Mouse (Mus musculus) neural tube, embryonic 11.5 days (tissue): Measurements from ENCODE around the gene Slc46a1. TPM values are rescaled to one million over a fixed set of nuclear protein-coding genes. Genes with fewer than 3 reads are reported as not detected.

ENCODE experiments used
- ATAC-seq: fragments of 200-750 bp; cut with Nextera tagmentation; 2 replicates; pipeline ENCODE4 v1.8.0; 2017; ENCODE audit warnings: moderate number of reproducible peaks, mild to moderate bottlenecking, moderate TSS enrichment, moderate library complexity; ENCODE audit not compliant: insufficient read depth, low FRiP score, low TSS enrichment
- DNase-seq: peaks from one replicate; pipeline ENCODE4 v3.0.0-alpha.2; 2015; ENCODE audit warnings: low spot score
- H3K27ac ChIP-seq: fragments of 300-500 bp; sonication (generic); 2 replicates; pipeline ENCODE4 v1.5.1; 2014; ENCODE audit warnings: low read depth, mild to moderate bottlenecking, low read length
- H3K27me3 ChIP-seq: fragments of 300-500 bp; sonication (generic); 2 replicates; pipeline ENCODE4 v1.6.1; 2014; ENCODE audit warnings: mild to moderate bottlenecking, low read length, mixed read lengths; ENCODE audit not compliant: control insufficient read depth, insufficient read depth
- H3K36me3 ChIP-seq: fragments of 300-500 bp; sonication (generic); 2 replicates; pipeline ENCODE4 v1.6.1; 2014; ENCODE audit warnings: mild to moderate bottlenecking, low read length, moderate library complexity, mixed read lengths; ENCODE audit not compliant: control insufficient read depth, insufficient read depth
- H3K4me1 ChIP-seq: fragments of 300-500 bp; sonication (generic); 2 replicates; pipeline ENCODE4 v1.6.1; 2014; ENCODE audit warnings: low read length, mixed read lengths; ENCODE audit not compliant: control insufficient read depth, insufficient read depth
- H3K4me2 ChIP-seq: fragments of 300-500 bp; sonication (generic); 2 replicates; pipeline ENCODE4 v1.6.1; 2014; ENCODE audit warnings: low read depth, mild to moderate bottlenecking, moderate library complexity
- H3K4me3 ChIP-seq: fragments of 300-500 bp; sonication (generic); 2 replicates; pipeline ENCODE4 v1.5.1; 2014; ENCODE audit warnings: low read depth, low read length
- H3K9ac ChIP-seq: fragments of 300-500 bp; sonication (generic); 2 replicates; pipeline ENCODE4 v1.6.1; 2014; ENCODE audit warnings: mild to moderate bottlenecking, low read length
- H3K9me3 ChIP-seq: fragments of 300-500 bp; sonication (generic); 2 replicates; pipeline ENCODE4 v1.6.1; 2016; ENCODE audit warnings: low read length; ENCODE audit not compliant: control insufficient read depth
- WGBS: fragments of 180-500 bp; shearing (Covaris S2); extraction: QIAGEN DNeasy Blood & Tissue Kit; methylation state at CpG from one replicate; pipeline ENCODE4 v1.1.7; 2014; 5-methylcytosine and 5-hydroxymethylcytosine counted together
- polyA plus RNA-seq: library from polyadenylated mRNA; unstranded; fragments of >200 nt; fragmentation: Nextera tagmentation; extraction: Ambion mirVana; gene quantifications from 2 replicates; pipeline ENCODE4 v1.2.1, GENCODE M21; 2014

Slc46a1 gene
- polyA plus RNA-seq, 1 experiment from 2014 or later: 19.6 TPM

DNA sequence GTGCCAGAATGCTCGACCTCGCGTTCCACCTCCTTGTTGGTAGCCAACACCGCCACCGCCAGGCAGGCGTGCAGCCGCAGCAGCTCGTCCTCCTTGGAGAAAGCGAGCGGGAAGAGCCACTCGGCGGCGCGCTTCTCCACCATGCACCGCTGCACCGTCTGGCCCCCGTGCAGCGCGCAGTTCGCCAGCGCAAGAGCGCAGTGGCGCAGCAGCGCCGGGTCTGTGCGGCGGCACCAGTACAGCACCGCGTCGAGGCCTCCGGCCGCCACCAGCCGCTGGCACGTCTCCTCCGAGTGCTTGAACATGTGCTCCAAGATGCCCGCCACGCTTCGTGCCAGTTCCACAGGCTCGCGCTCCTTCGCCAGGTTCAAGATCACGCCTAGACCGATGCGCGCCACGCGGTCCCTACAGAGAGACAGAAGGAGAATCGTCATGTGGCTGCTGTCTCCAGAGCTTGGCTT lies 25.3 kb downstream of the Slc46a1 start:
- Histone ChIP-seq H3K27ac (no peak overlapping the region), H3K4me2 (peak overlapping the region; percentile 42), H3K9ac (peak overlapping the region; percentile 6), H3K9me3 (no peaks in the 10 kb centered on the region), H3K4me3 (peak overlapping the region; percentile 24), H3K27me3 (peaks cover 59% of the 10 kb centered on the region), H3K4me1 (no peaks in the 10 kb centered on the region), H3K36me3 (no peaks in the 10 kb centered on the region)
- ATAC-seq (peak; percentile 38; the same call in 1 of the 2 replicates), DNase-seq (peak; percentile 76)
- 9% methylated on average over 47 of the region's 48 CpGs for WGBS

- H3K27me3 ChIP-seq: peaks cover 28% of the 10 kb centered on the region
- peak; percentile 55 for DNase-seq
- no peak for ATAC-seq
These were observed 30.4 kb downstream of the Slc46a1 start for GRCm38 (mm10) chr11:78495904-78496303.

GRCm38 (mm10) chr11:78497071-78497541 lies 31.6 kb downstream of the Slc46a1 start:
- peak; percentile 56 for DNase-seq
- Histone ChIP-seq H3K27ac (peak overlapping the region; percentile 51), H3K9ac (peak overlapping the region; percentile 69), H3K36me3 (no peaks in the 10 kb centered on the region), H3K9me3 (no peaks in the 10 kb centered on the region), H3K4me1 (peaks cover 9% of the 10 kb centered on the region; the same call in 1 of the 2 replicates), H3K4me3 (peak overlapping the region; percentile 76), H3K4me2 (peak overlapping the region; percentile 97), H3K27me3 (peaks cover 19% of the 10 kb centered on the region)
- peak; percentile 77 for ATAC-seq
- WGBS: under 1% methylated on average over 44 of the region's 44 CpGs

More at GRCm38 (mm10) chr11:78495904-78496303, 30.4 kb downstream of the Slc46a1 start:
- Histone ChIP-seq H3K4me3 (no peak overlapping the region; the same call in 1 of the 2 replicates), H3K9ac (no peak overlapping the region), H3K36me3 (no peaks in the 10 kb centered on the region), H3K27ac (no peak overlapping the region), H3K4me2 (peak overlapping the region; percentile 97), H3K4me1 (peaks cover 9% of the 10 kb centered on the region; the same call in 1 of the 2 replicates), H3K9me3 (no peaks in the 10 kb centered on the region)
- 7% methylated on average over 6 of the region's 6 CpGs for WGBS

DNA sequence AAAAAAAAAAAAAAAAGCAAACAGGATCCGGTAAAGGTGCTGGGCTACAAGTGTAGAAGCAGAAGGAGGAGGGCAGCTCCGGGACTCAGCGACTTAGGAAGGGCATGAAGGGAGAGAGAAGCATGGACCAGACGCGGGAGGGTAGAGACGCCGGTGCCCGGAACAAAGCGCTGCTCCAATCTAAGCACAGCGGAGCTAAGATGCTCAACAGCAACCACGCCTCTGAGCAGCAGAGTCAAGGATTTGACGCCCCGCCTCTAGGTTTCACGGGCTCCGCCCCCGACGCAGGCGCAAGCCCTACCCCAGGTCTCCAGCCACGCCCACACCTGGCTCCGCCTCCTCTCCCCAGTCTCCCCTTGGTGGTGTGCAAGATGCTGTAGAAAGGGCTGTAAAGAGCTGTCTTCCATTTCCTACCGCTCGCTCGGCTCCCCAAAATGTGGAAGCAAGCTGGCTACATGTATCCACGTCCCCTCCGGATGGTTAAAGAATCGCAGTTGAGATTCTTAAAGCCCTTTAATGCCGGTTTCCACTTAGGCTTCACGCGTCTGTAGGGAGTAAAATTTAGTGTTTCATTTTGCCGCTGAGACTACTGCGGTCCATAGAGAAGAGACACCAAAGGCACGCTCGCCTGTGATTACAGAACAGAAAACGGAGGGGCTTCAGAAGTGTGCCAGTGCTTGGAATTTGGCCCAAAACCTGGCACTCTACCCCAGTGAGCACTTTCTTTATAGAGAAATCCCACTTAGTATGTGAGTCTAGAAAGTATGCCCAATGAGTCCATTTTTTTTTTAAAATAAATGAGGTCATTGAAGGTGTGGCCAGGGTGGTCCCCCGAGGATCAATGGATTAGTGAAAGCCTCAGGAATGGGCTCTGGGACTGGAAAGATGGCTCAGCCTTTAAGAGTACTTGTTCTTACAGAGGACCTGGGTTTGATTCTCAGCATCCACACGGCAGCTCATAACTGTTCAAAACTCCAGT lies 32.3 kb downstream of the Slc46a1 start, which contains the start of gene Sarm1:
Sarm1 (minus strand) TSS at position 211 of the 979 bp plus-strand sequence.
- Histone ChIP-seq H3K4me1 (peaks cover 9% of the 10 kb centered on the region; the same call in 1 of the 2 replicates), H3K36me3 (no peaks in the 10 kb centered on the region), H3K27ac (peak within 1 kb of the TSS; percentile 51), H3K9me3 (no peaks in the 10 kb centered on the region), H3K4me3 (peak within 1 kb of the TSS; percentile 76), H3K9ac (peak within 1 kb of the TSS; percentile 69), H3K27me3 (peaks cover 19% of the 10 kb centered on the region), H3K4me2 (peak within 1 kb of the TSS; percentile 97)
- DNase-seq: peak; percentile 98
- peak; percentile 96 for ATAC-seq
- WGBS: 3% methylated on average over 35 of the region's 36 CpGs

GRCm38 (mm10) chr11:78499004-78499403 lies 33.5 kb downstream of the Slc46a1 start, which contains the start of gene Vtn:
Gene Vtn, plus strand, starts transcription at chr11:78499091.
- WGBS: 54% methylated on average over 7 of the region's 7 CpGs
- DNase-seq (no peak), ATAC-seq (no peak)
- peaks cover 9% of the 10 kb centered on the region; the same call in 1 of the 2 replicates for H3K4me1 ChIP-seq
- peak within 1 kb of the TSS; percentile 76 for H3K4me3 ChIP-seq
- no peaks in the 10 kb centered on the region for H3K36me3 ChIP-seq
- no peaks in the 10 kb centered on the region for H3K9me3 ChIP-seq
- peak within 1 kb of the TSS; percentile 51 for H3K27ac ChIP-seq
- H3K9ac ChIP-seq: peak within 1 kb of the TSS; percentile 69
- H3K4me2 ChIP-seq: peak within 1 kb of the TSS; percentile 97
- H3K27me3 ChIP-seq: peaks cover 19% of the 10 kb centered on the region

- Histone ChIP-seq H3K4me3 (peak overlapping the region; percentile 10; the same call in 1 of the 2 replicates), H3K4me1 (peaks cover 9% of the 10 kb centered on the region; the same call in 1 of the 2 replicates), H3K9me3 (no peaks in the 10 kb centered on the region), H3K4me2 (no peak overlapping the region), H3K9ac (no peak overlapping the region; the same call in 1 of the 2 replicates), H3K27me3 (peaks cover 14% of the 10 kb centered on the region), H3K36me3 (no peaks in the 10 kb centered on the region), H3K27ac (no peak overlapping the region)
- ATAC-seq: no peak
- no peak for DNase-seq
- 56% methylated on average over 16 of the region's 16 CpGs for WGBS
These were observed 34.0 kb downstream of the Slc46a1 start for GRCm38 (mm10) chr11:78499543-78499942.

- DNase-seq: no peak
- no peak overlapping the region for H3K27ac ChIP-seq
- peaks cover 9% of the 10 kb centered on the region; the same call in 1 of the 2 replicates for H3K4me1 ChIP-seq
- no peak overlapping the region for H3K4me3 ChIP-seq
- no peaks in the 10 kb centered on the region for H3K36me3 ChIP-seq
- ATAC-seq: no peak
- no peak overlapping the region for H3K4me2 ChIP-seq
- WGBS: 81% methylated on average over 9 of the region's 9 CpGs
- H3K9me3 ChIP-seq: no peaks in the 10 kb centered on the region
- no peak overlapping the region for H3K9ac ChIP-seq
- peaks cover 8% of the 10 kb centered on the region for H3K27me3 ChIP-seq
These were observed 35.2 kb downstream of the Slc46a1 start for GRCm38 (mm10) chr11:78500623-78501202.

DNA sequence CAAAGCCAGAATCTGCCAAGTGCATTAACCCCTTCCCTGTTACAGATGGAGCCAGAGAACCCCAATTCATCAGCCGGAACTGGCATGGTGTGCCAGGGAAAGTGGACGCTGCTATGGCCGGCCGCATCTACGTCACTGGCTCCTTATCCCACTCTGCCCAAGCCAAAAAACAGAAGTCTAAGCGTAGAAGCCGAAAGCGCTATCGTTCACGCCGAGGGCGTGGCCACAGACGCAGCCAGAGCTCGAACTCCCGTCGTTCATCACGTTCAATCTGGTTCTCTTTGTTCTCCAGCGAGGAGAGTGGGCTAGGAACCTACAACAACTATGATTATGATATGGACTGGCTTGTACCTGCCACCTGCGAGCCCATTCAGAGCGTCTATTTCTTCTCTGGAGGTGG lies 36.0 kb downstream of the Slc46a1 start:
- no peak overlapping the region for H3K4me2 ChIP-seq
- H3K9me3 ChIP-seq: no peaks in the 10 kb centered on the region
- no peak overlapping the region for H3K9ac ChIP-seq
- no peak overlapping the region for H3K4me3 ChIP-seq
- ATAC-seq (no peak), DNase-seq (no peak)
- 0 out of 2 replicates have a peak, but pooled peaks cover 2% of the 10 kb centered on the region for H3K27me3 ChIP-seq
- H3K36me3 ChIP-seq: peaks cover under 1% of the 10 kb centered on the region; the same call in 1 of the 2 replicates
- 78% methylated on average over 20 of the region's 20 CpGs for WGBS
- peaks cover 4% of the 10 kb centered on the region; the same call in 1 of the 2 replicates for H3K4me1 ChIP-seq
- no peak overlapping the region for H3K27ac ChIP-seq
